Mouse (Mus musculus): ENCODE measurements around the gene Cyb5r4. TPM values are rescaled to one million over a fixed set of nuclear protein-coding genes. Genes with fewer than 3 reads are reported as not detected.
"Not testable (repeated sequence)": the region's sequence is repeated elsewhere in the genome, so short reads cannot be mapped to it uniquely, and the experiment has no call there.

Gene Cyb5r4
- total RNA-seq (2021) = 10 to 100 TPM; 29.2 to 30.5 TPM
- long read RNA-seq, experiment 1, transcript Cyb5r4-201 (16 exons, 2,644 nt) = major isoform, 23 of 56 reads
- long read RNA-seq, experiment 1, partial matches to known transcripts = 1 of 56 reads
- long read RNA-seq, experiment 1, other reads (novel, unspliced or antisense) = 32 of 56 reads
- long read RNA-seq, experiment 2, transcript Cyb5r4-201 (16 exons, 2,644 nt) = major isoform, 50 of 87 reads
- long read RNA-seq, experiment 2, partial matches to known transcripts = 4 of 87 reads
- long read RNA-seq, experiment 2, other reads (novel, unspliced or antisense) = 33 of 87 reads

- intact Hi-C loops (cut with DNase I) = no loop called here
- DNase-seq = peak; percentile 94 to 96
Observed at GRCm38 (mm10) chr9:87021778-87022523, at the start of gene Cyb5r4. Gene Cyb5r4 (plus strand): TSS chr9:87022014.

- intact Hi-C loops (cut with DNase I); DNase-seq: not testable (repeated sequence)
Observed at GRCm38 (mm10) chr9:86972471-86972870, 49.3 kb upstream of the Cyb5r4 start.

GRCm38 (mm10) chr9:86973562-86973961 lies 48.3 kb upstream of the Cyb5r4 start:
- no peak for DNase-seq
- intact Hi-C loops (cut with DNase I) = no loop called here

GRCm38 (mm10) chr9:86976896-86977295 lies 44.9 kb upstream of the Cyb5r4 start:
- intact Hi-C loops (cut with DNase I) = no loop called here
- DNase-seq = no peak

GRCm38 (mm10) chr9:86978257-86978907 lies 43.4 kb upstream of the Cyb5r4 start:
- no peak for DNase-seq
- intact Hi-C loops (cut with DNase I) = no loop called here

GRCm38 (mm10) chr9:86980048-86980447 lies 41.8 kb upstream of the Cyb5r4 start:
- intact Hi-C loops (cut with DNase I) = no loop called here
- DNase-seq = no peak

GRCm38 (mm10) chr9:86980942-86981341 lies 40.9 kb upstream of the Cyb5r4 start:
- no peak for DNase-seq
- intact Hi-C loops (cut with DNase I) = no loop called here

GRCm38 (mm10) chr9:86981551-86981950 lies 40.3 kb upstream of the Cyb5r4 start:
- intact Hi-C loops (cut with DNase I) = no loop called here
- no peak for DNase-seq

- no peak for DNase-seq
- intact Hi-C loops (cut with DNase I) = no loop called here
Observed at GRCm38 (mm10) chr9:86984583-86984982, 37.2 kb upstream of the Cyb5r4 start.

GRCm38 (mm10) chr9:86985105-86985504 lies 36.7 kb upstream of the Cyb5r4 start:
- no peak for DNase-seq
- intact Hi-C loops (cut with DNase I) = no loop called here

- no peak for DNase-seq
- intact Hi-C loops (cut with DNase I) = no loop called here
Observed at GRCm38 (mm10) chr9:86986703-86987296, 35.0 kb upstream of the Cyb5r4 start.

GRCm38 (mm10) chr9:86989822-86990221 lies 32.0 kb upstream of the Cyb5r4 start:
- intact Hi-C loops (cut with DNase I) = no loop called here
- no peak for DNase-seq

- intact Hi-C loops (cut with DNase I) = no loop called here
- no peak for DNase-seq
Observed at GRCm38 (mm10) chr9:86991758-86992157, 30.1 kb upstream of the Cyb5r4 start.

- intact Hi-C loops (cut with DNase I) = no loop called here
- no peak for DNase-seq
Observed at GRCm38 (mm10) chr9:86997046-86997691, 24.6 kb upstream of the Cyb5r4 start.

GRCm38 (mm10) chr9:86999956-87000582 lies 21.7 kb upstream of the Cyb5r4 start:
- DNase-seq = no peak
- intact Hi-C loops (cut with DNase I) = no loop called here

- no peak for DNase-seq
- intact Hi-C loops (cut with DNase I) = no loop called here
Observed at GRCm38 (mm10) chr9:87004701-87005434, 16.9 kb upstream of the Cyb5r4 start.

GRCm38 (mm10) chr9:87005435-87005779 lies 16.4 kb upstream of the Cyb5r4 start:
- DNase-seq = no peak
- intact Hi-C loops (cut with DNase I) = no loop called here

GRCm38 (mm10) chr9:87008507-87008906 lies 13.3 kb upstream of the Cyb5r4 start:
- no peak for DNase-seq
- intact Hi-C loops (cut with DNase I) = no loop called here

GRCm38 (mm10) chr9:87008919-87009318 lies 12.9 kb upstream of the Cyb5r4 start:
- intact Hi-C loops (cut with DNase I) = no loop called here
- DNase-seq = no peak
